Mouse (Mus musculus) bone marrow, adult 2 months (tissue): Measurements from ENCODE around the gene Evc.
A peak's percentile ranks its signal among the peaks of the same experiment; 100 is the strongest.

Source experiments
- CTCF ChIP-seq: fragments of 200-500 bp; IDR thresholded peaks from 2 replicates; pipeline ENCODE4 v1.5.1; 2011; ENCODE audit warnings: low read length, control low read depth; ENCODE audit not compliant: control insufficient read depth, insufficient read depth
- POLR2A ChIP-seq: fragments of 200-500 bp; IDR thresholded peaks from 2 replicates; pipeline ENCODE4 v1.6.1; 2011; ENCODE audit warnings: low read depth, mild to moderate bottlenecking, control low read depth, low read length, borderline replicate concordance; ENCODE audit not compliant: control insufficient read depth

GRCm38 (mm10) chr5:37312980-37313722 is 23.5 kb downstream of the Evc start:
- TF ChIP-seq POLR2A (peak; percentile 15; the same call in 1 of the 2 replicates), CTCF (no peak)
